Mouse (Mus musculus): ENCODE results near the gene Slc5a11.

The Slc5a11 gene

GRCm38 (mm10) chr7:123279797-123280196 lies 65.2 kb downstream of the Slc5a11 start:
- DNase-seq (ENCODE audit: low read depth, low spot score): no peak

- DNase-seq (ENCODE audit: low read depth, low spot score): no peak
Observed at GRCm38 (mm10) chr7:123283826-123284225, 69.2 kb downstream of the Slc5a11 start.

GRCm38 (mm10) chr7:123285896-123286295 lies 71.3 kb downstream of the Slc5a11 start:
- DNase-seq (ENCODE audit: low read depth, low spot score): no peak

GRCm38 (mm10) chr7:123287903-123288302 lies 73.3 kb downstream of the Slc5a11 start:
- DNase-seq (ENCODE audit: low read depth, low spot score): no peak

- no peak for DNase-seq (ENCODE audit: low read depth, low spot score)
Observed at GRCm38 (mm10) chr7:123289176-123289575, 74.6 kb downstream of the Slc5a11 start.

- no peak for DNase-seq (ENCODE audit: low read depth, low spot score)
Observed at GRCm38 (mm10) chr7:123291942-123292341, 77.4 kb downstream of the Slc5a11 start.

- no peak for DNase-seq (ENCODE audit: low read depth, low spot score)
Observed at GRCm38 (mm10) chr7:123293898-123294297, 79.3 kb downstream of the Slc5a11 start.

GRCm38 (mm10) chr7:123295423-123295822 lies 80.8 kb downstream of the Slc5a11 start:
- no peak for DNase-seq (ENCODE audit: low read depth, low spot score)

- no peak for DNase-seq (ENCODE audit: low read depth, low spot score)
Observed at GRCm38 (mm10) chr7:123296097-123296496, 81.5 kb downstream of the Slc5a11 start.

- DNase-seq (ENCODE audit: low read depth, low spot score): no peak
Observed at GRCm38 (mm10) chr7:123298225-123298624, 83.6 kb downstream of the Slc5a11 start.

GRCm38 (mm10) chr7:123300258-123300657 lies 85.7 kb downstream of the Slc5a11 start:
- DNase-seq (ENCODE audit: low read depth, low spot score): no peak

- no peak for DNase-seq (ENCODE audit: low read depth, low spot score)
Observed at GRCm38 (mm10) chr7:123305397-123305796, 90.8 kb downstream of the Slc5a11 start.

GRCm38 (mm10) chr7:123307236-123307635 lies 92.7 kb downstream of the Slc5a11 start:
- DNase-seq (ENCODE audit: low read depth, low spot score): no peak

- no peak for DNase-seq (ENCODE audit: low read depth, low spot score)
Observed at GRCm38 (mm10) chr7:123307887-123308558, 93.4 kb downstream of the Slc5a11 start.

- no peak for DNase-seq (ENCODE audit: low read depth, low spot score)
Observed at GRCm38 (mm10) chr7:123311836-123312235, 97.3 kb downstream of the Slc5a11 start.

GRCm38 (mm10) chr7:123312738-123313137 lies 98.2 kb downstream of the Slc5a11 start:
- DNase-seq (ENCODE audit: low read depth, low spot score): no peak

- no peak for DNase-seq (ENCODE audit: low read depth, low spot score)
Observed at GRCm38 (mm10) chr7:123322452-123323121, 108.0 kb downstream of the Slc5a11 start.
